Mouse (Mus musculus) bone marrow macrophage, adult 2 months (primary cell): ENCODE measurements at regions not wholly inside any gene's neighbourhood (a gene's known extent, or its start where the extent isn't known, plus 50 kb on each side); places are given as distances from the start of the nearest gene placed in this dataset.

Source experiments
- H3K27ac ChIP-seq: 2 replicates; pipeline ENCODE4 v1.5.1; 2012; ENCODE audit warnings: low read depth, low read length; ENCODE audit not compliant: insufficient read depth
- H3K4me1 ChIP-seq: 2 replicates; pipeline ENCODE4 v1.6.1; 2012; ENCODE audit warnings: low read length; ENCODE audit not compliant: control insufficient read depth, insufficient read depth
- H3K4me3 ChIP-seq: 2 replicates; pipeline ENCODE4 v1.5.1; 2012; ENCODE audit warnings: mild to moderate bottlenecking, low read length, moderate library complexity; ENCODE audit not compliant: insufficient read depth
- CTCF ChIP-seq: IDR thresholded peaks from 2 replicates; pipeline ENCODE4 v1.5.1; 2012; ENCODE audit warnings: low read depth, mild to moderate bottlenecking, low read length, moderate library complexity
- POLR2A ChIP-seq: IDR thresholded peaks from 2 replicates; pipeline ENCODE4 v1.6.1; 2012; ENCODE audit warnings: mild to moderate bottlenecking, low read depth, low read length, borderline replicate concordance

- no peak for TF ChIP-seq CTCF
- no peak for TF ChIP-seq POLR2A
- no peak overlapping the region for H3K4me3 ChIP-seq
- H3K4me1 ChIP-seq, result no peaks in the 10 kb centered on the region
- H3K27ac ChIP-seq, result no peak overlapping the region
These were observed 130.4 kb upstream of the Adamts18 start for GRCm38 (mm10) chr8:113978946-113979345.

GRCm38 (mm10) chr8:113979837-113980236 is 131.3 kb upstream of the Adamts18 start:
- H3K4me3 ChIP-seq, result no peak overlapping the region
- no peak overlapping the region for H3K27ac ChIP-seq
- no peaks in the 10 kb centered on the region for H3K4me1 ChIP-seq
- TF ChIP-seq POLR2A (no peak), CTCF (no peak)

- Histone ChIP-seq H3K4me3 (no peak overlapping the region), H3K27ac (no peak overlapping the region), H3K4me1 (no peaks in the 10 kb centered on the region)
- no peak for TF ChIP-seq POLR2A
- TF ChIP-seq CTCF, result no peak
These were observed 132.8 kb upstream of the Adamts18 start for GRCm38 (mm10) chr8:113981339-113981738.

GRCm38 (mm10) chr8:113984845-113985244 is 136.3 kb upstream of the Adamts18 start:
- H3K27ac ChIP-seq, result no peak overlapping the region
- TF ChIP-seq POLR2A (no peak), CTCF (peak; percentile 51)
- no peaks in the 10 kb centered on the region for H3K4me1 ChIP-seq
- H3K4me3 ChIP-seq, result no peak overlapping the region

GRCm38 (mm10) chr8:113985471-113985870 is 136.9 kb upstream of the Adamts18 start:
- TF ChIP-seq CTCF (no peak), POLR2A (no peak)
- no peak overlapping the region for H3K4me3 ChIP-seq
- H3K27ac ChIP-seq, result no peak overlapping the region

GRCm38 (mm10) chr8:113985948-113986347 is 137.4 kb upstream of the Adamts18 start:
- H3K4me1 ChIP-seq, result no peaks in the 10 kb centered on the region
- H3K4me3 ChIP-seq, result no peak overlapping the region
- H3K27ac ChIP-seq, result no peak overlapping the region
- TF ChIP-seq POLR2A, result no peak
- no peak for TF ChIP-seq CTCF

More at GRCm38 (mm10) chr8:113985471-113985870, 136.9 kb upstream of the Adamts18 start:
- H3K4me1 ChIP-seq, result no peaks in the 10 kb centered on the region

GRCm38 (mm10) chr8:113990718-113991117 is 142.2 kb upstream of the Adamts18 start:
- TF ChIP-seq CTCF, result no peak
- TF ChIP-seq POLR2A, result no peak
- no peaks in the 10 kb centered on the region for H3K4me1 ChIP-seq
- H3K4me3 ChIP-seq, result no peak overlapping the region
- H3K27ac ChIP-seq, result no peak overlapping the region

GRCm38 (mm10) chr8:113998881-113999280 is 134.5 kb upstream of the Nudt7 start:
- H3K27ac ChIP-seq, result no peak overlapping the region

GRCm38 (mm10) chr8:114001674-114002073 is 131.7 kb upstream of the Nudt7 start:
- Histone ChIP-seq H3K4me3 (no peak overlapping the region), H3K4me1 (no peaks in the 10 kb centered on the region), H3K27ac (no peak overlapping the region)
- TF ChIP-seq POLR2A, result no peak
- TF ChIP-seq CTCF, result no peak

More at GRCm38 (mm10) chr8:113998881-113999280, 134.5 kb upstream of the Nudt7 start:
- Histone ChIP-seq H3K4me3 (no peak overlapping the region), H3K4me1 (no peaks in the 10 kb centered on the region)
- TF ChIP-seq CTCF (no peak), POLR2A (no peak)

- TF ChIP-seq POLR2A (no peak), CTCF (no peak)
- H3K4me3 ChIP-seq, result no peak overlapping the region
- no peaks in the 10 kb centered on the region for H3K4me1 ChIP-seq
- H3K27ac ChIP-seq, result no peak overlapping the region
These were observed 128.9 kb upstream of the Nudt7 start for GRCm38 (mm10) chr8:114004436-114004835.

- H3K27ac ChIP-seq, result no peak overlapping the region
- H3K4me3 ChIP-seq, result no peak overlapping the region
- H3K4me1 ChIP-seq, result no peaks in the 10 kb centered on the region
- TF ChIP-seq CTCF (no peak), POLR2A (no peak)
These were observed 126.8 kb upstream of the Nudt7 start for GRCm38 (mm10) chr8:114006587-114006986.

- no peak for TF ChIP-seq POLR2A
- no peak overlapping the region for H3K27ac ChIP-seq
- no peaks in the 10 kb centered on the region for H3K4me1 ChIP-seq
- no peak overlapping the region for H3K4me3 ChIP-seq
These were observed 126.3 kb upstream of the Nudt7 start for GRCm38 (mm10) chr8:114007103-114007502.
